27 mouse cellular contexts compared by ENCODE assay signal in the genomic region with DNA sequence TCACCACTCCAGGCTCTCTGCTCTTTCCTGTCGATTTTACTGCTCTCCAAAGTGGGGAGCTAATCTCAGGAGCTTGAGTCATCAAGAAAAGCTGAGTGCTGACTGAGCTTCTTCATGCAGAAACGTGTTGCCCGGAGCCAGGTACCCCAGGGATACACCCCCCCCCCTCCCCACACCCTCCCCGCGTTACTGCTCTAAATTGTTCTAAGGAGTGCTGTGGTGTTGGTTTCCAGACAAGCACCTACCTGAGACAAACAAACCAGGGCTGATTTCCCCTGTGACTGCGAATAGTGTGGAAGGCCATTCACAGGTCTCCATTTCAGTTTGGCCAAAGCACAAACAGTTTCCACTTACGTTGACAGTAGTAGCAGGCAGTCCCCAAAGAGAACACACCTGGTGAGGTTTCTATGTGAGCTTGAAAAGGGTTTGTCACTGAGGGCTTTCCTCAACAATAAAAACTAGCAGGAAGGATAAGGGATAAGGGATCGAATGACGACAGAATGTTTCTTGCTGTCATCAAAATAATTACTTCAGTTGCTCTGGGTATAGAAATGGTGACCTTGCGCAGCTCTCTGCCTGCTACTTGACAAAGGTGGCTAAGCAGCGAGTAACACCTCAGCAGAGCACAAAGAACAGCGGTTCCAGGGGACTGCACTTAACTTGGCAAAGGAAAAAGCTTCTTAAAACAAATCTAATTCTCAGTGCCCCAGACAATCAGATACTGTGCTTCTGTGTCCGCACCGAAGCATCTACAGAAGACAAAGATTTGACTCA.
DNase-seq lines count a peak whose midpoint lies in the region; ATAC-seq and TF ChIP-seq lines count a peak whose summit lies in the region.
"Had no signal": no experiment of that assay in that cellular context is flagged by ENCODE, and none has a peak within 500 bp of the region (broad histone marks: within the 10 kb centered on the region; RNA-seq: fewer than 3 reads in every experiment).

No protein-coding gene starts in this region.

- H3K9ac ChIP-seq in embryonic facial prominence, embryonic 11.5 days (replicated peaks; ENCODE audit: low read length): no peak overlapping the region
- H3K9ac ChIP-seq in midbrain, postnatal 0 days (replicated peaks; ENCODE audit: low read length, poor library complexity, severe bottlenecking): no peak overlapping the region
- no peak overlapping the region for H3K9ac ChIP-seq in midbrain, embryonic 14.5 days (replicated peaks; ENCODE audit: low read length)
- no peak overlapping the region for H3K9ac ChIP-seq in hindbrain, embryonic 14.5 days
- no peak overlapping the region for H3K9ac ChIP-seq in neural tube, embryonic 15.5 days (replicated peaks)
- H3K9ac ChIP-seq: heart, embryonic 13.5 days; liver, embryonic 12.5 days; liver, postnatal 0 days had no signal

- H3K36me3 ChIP-seq in embryonic facial prominence, embryonic 11.5 days (replicated peaks; ENCODE audit: control insufficient read depth, insufficient read depth, low read depth, low read length): no peaks in the 10 kb centered on the region
- no peaks in the 10 kb centered on the region for H3K36me3 ChIP-seq in embryonic facial prominence, embryonic 10.5 days (replicated peaks)
- no peaks in the 10 kb centered on the region for H3K36me3 ChIP-seq in midbrain, postnatal 0 days (ENCODE audit: insufficient read depth, low read length)
- H3K36me3 ChIP-seq in midbrain, embryonic 14.5 days (ENCODE audit: control insufficient read depth, insufficient read depth, low read length): no peaks in the 10 kb centered on the region
- no peaks in the 10 kb centered on the region for H3K36me3 ChIP-seq in hindbrain, embryonic 14.5 days (replicated peaks; ENCODE audit: control insufficient read depth, insufficient read depth)
- no peaks in the 10 kb centered on the region for H3K36me3 ChIP-seq in neural tube, embryonic 15.5 days
- H3K36me3 ChIP-seq: heart, embryonic 13.5 days; liver, embryonic 12.5 days had no signal

- H3K27ac ChIP-seq in embryonic facial prominence, embryonic 11.5 days (replicated peaks; ENCODE audit: low read depth, low read length): no peak overlapping the region
- no peak overlapping the region for H3K27ac ChIP-seq in embryonic facial prominence, embryonic 10.5 days (replicated peaks)
- H3K27ac ChIP-seq in midbrain, postnatal 0 days (ENCODE audit: low read depth, low read length): no peak overlapping the region
- H3K27ac ChIP-seq in midbrain, embryonic 14.5 days (replicated peaks; ENCODE audit: low read depth, low read length): no peak overlapping the region
- H3K27ac ChIP-seq in hindbrain, embryonic 14.5 days: no peak overlapping the region
- H3K27ac ChIP-seq in neural tube, embryonic 15.5 days (replicated peaks): no peak overlapping the region
- H3K27ac ChIP-seq: gastrocnemius, adult 2 months; heart, adult 2 months; heart, embryonic 13.5 days; kidney, postnatal 0 days; liver, embryonic 12.5 days had no signal

- ATAC-seq in embryonic facial prominence, embryonic 11.5 days (replicated peaks; ENCODE audit: insufficient number of reproducible peaks, low FRiP score, low TSS enrichment, low read depth): 0 out of 2 replicates have a peak, but pooled peaks have one; percentile 44
- ATAC-seq in midbrain, postnatal 0 days (ENCODE audit: low FRiP score): no peak
- no peak for ATAC-seq in midbrain, embryonic 14.5 days (ENCODE audit: low FRiP score, low TSS enrichment)
- 0 out of 2 replicates have a peak, but pooled peaks have one; percentile 17 for ATAC-seq in hindbrain, embryonic 14.5 days (ENCODE audit: low FRiP score)
- ATAC-seq in neural tube, embryonic 15.5 days (ENCODE audit: low FRiP score): peak; percentile 47
- no peak for ATAC-seq in cerebellum, adult (ENCODE audit: insufficient number of reproducible peaks, low FRiP score, low TSS enrichment)
- ATAC-seq: forebrain, embryonic 16.5 days; liver, embryonic 12.5 days; liver, postnatal 0 days had no signal

- 66% methylated on average over 14 of the region's 14 CpGs for WGBS in embryonic facial prominence, embryonic 11.5 days
- WGBS in embryonic facial prominence, embryonic 10.5 days: 72% methylated on average over 14 of the region's 14 CpGs
- WGBS in midbrain, postnatal 0 days: 68% methylated on average over 14 of the region's 14 CpGs
- 67% methylated on average over 14 of the region's 14 CpGs for WGBS in midbrain, embryonic 14.5 days
- 59% methylated on average over 14 of the region's 14 CpGs for WGBS in hindbrain, embryonic 14.5 days
- WGBS in neural tube, embryonic 15.5 days: 67% methylated on average over 14 of the region's 14 CpGs

- H3K9me3 ChIP-seq in embryonic facial prominence, embryonic 11.5 days (replicated peaks; ENCODE audit: control insufficient read depth, low read length): no peaks in the 10 kb centered on the region
- H3K9me3 ChIP-seq in embryonic facial prominence, embryonic 10.5 days: no peaks in the 10 kb centered on the region
- H3K9me3 ChIP-seq in midbrain, postnatal 0 days (ENCODE audit: low read length): no peaks in the 10 kb centered on the region
- no peaks in the 10 kb centered on the region for H3K9me3 ChIP-seq in midbrain, embryonic 14.5 days (ENCODE audit: control insufficient read depth, low read length)
- no peaks in the 10 kb centered on the region for H3K9me3 ChIP-seq in hindbrain, embryonic 14.5 days (ENCODE audit: control insufficient read depth, low read length)
- no peaks in the 10 kb centered on the region for H3K9me3 ChIP-seq in neural tube, embryonic 15.5 days (replicated peaks)
- H3K9me3 ChIP-seq: heart, embryonic 13.5 days; liver, embryonic 12.5 days had no signal

- H3K27me3 ChIP-seq in embryonic facial prominence, embryonic 11.5 days (ENCODE audit: control insufficient read depth, insufficient read depth, low read length): no peaks in the 10 kb centered on the region
- H3K27me3 ChIP-seq in embryonic facial prominence, embryonic 10.5 days (replicated peaks; ENCODE audit: low read depth, poor library complexity, severe bottlenecking): no peaks in the 10 kb centered on the region
- H3K27me3 ChIP-seq in midbrain, postnatal 0 days (ENCODE audit: insufficient read depth, low read length): no peaks in the 10 kb centered on the region
- no peaks in the 10 kb centered on the region for H3K27me3 ChIP-seq in midbrain, embryonic 14.5 days (ENCODE audit: control insufficient read depth, insufficient read depth, low read length)
- H3K27me3 ChIP-seq in hindbrain, embryonic 14.5 days (ENCODE audit: control insufficient read depth, insufficient read depth, low read length): no peaks in the 10 kb centered on the region
- H3K27me3 ChIP-seq in neural tube, embryonic 15.5 days (replicated peaks): no peaks in the 10 kb centered on the region
- H3K27me3 ChIP-seq: CH12.LX; heart, embryonic 13.5 days; liver, embryonic 12.5 days had no signal

- no peak overlapping the region for H3K4me3 ChIP-seq in embryonic facial prominence, embryonic 11.5 days (ENCODE audit: low read depth, low read length)
- H3K4me3 ChIP-seq in embryonic facial prominence, embryonic 10.5 days: no peak overlapping the region
- H3K4me3 ChIP-seq in midbrain, postnatal 0 days (ENCODE audit: low read depth, low read length): no peak overlapping the region
- H3K4me3 ChIP-seq in midbrain, embryonic 14.5 days (replicated peaks; ENCODE audit: low read depth, low read length): no peak overlapping the region
- no peak overlapping the region for H3K4me3 ChIP-seq in hindbrain, embryonic 14.5 days (replicated peaks; ENCODE audit: low read length)
- H3K4me3 ChIP-seq in neural tube, embryonic 15.5 days (replicated peaks): no peak overlapping the region
- H3K4me3 ChIP-seq: erythroblast, embryonic 14.5 days; gastrocnemius, adult 2 months; heart, adult 2 months; heart, embryonic 13.5 days; liver, embryonic 12.5 days had no signal

- no peak for TF ChIP-seq CTCF in midbrain, postnatal 0 days (IDR thresholded peaks at IDR 0.05)

- H3K4me2 ChIP-seq in embryonic facial prominence, embryonic 11.5 days (ENCODE audit: low read depth, low read length): no peak overlapping the region
- no peak overlapping the region for H3K4me2 ChIP-seq in midbrain, postnatal 0 days (ENCODE audit: low read depth, low read length, poor library complexity, severe bottlenecking)
- no peak overlapping the region for H3K4me2 ChIP-seq in midbrain, embryonic 14.5 days (ENCODE audit: low read length)
- no peak overlapping the region for H3K4me2 ChIP-seq in hindbrain, embryonic 14.5 days (replicated peaks)
- no peak overlapping the region for H3K4me2 ChIP-seq in neural tube, embryonic 15.5 days
- H3K4me2 ChIP-seq: heart, embryonic 13.5 days; liver, embryonic 12.5 days; midbrain, embryonic 11.5 days had no signal

- no peaks in the 10 kb centered on the region for H3K4me1 ChIP-seq in embryonic facial prominence, embryonic 11.5 days (ENCODE audit: control insufficient read depth, insufficient read depth, low read length)
- H3K4me1 ChIP-seq in embryonic facial prominence, embryonic 10.5 days: no peaks in the 10 kb centered on the region
- H3K4me1 ChIP-seq in midbrain, postnatal 0 days (ENCODE audit: insufficient read depth, low read length): no peaks in the 10 kb centered on the region
- no peaks in the 10 kb centered on the region for H3K4me1 ChIP-seq in midbrain, embryonic 14.5 days (ENCODE audit: control insufficient read depth, insufficient read depth, low read length)
- no peaks in the 10 kb centered on the region for H3K4me1 ChIP-seq in hindbrain, embryonic 14.5 days (replicated peaks; ENCODE audit: control insufficient read depth, insufficient read depth, low read length)
- no peaks in the 10 kb centered on the region for H3K4me1 ChIP-seq in neural tube, embryonic 15.5 days
- H3K4me1 ChIP-seq: heart, embryonic 13.5 days; liver, embryonic 12.5 days had no signal

- no peak for DNase-seq in embryonic facial prominence, embryonic 11.5 days (ENCODE audit: low spot score)
- no peak for DNase-seq in embryonic facial prominence, embryonic 10.5 days (ENCODE audit: low spot score)
- DNase-seq in midbrain, postnatal 0 days (ENCODE audit: low spot score): peak; percentile 2
- DNase-seq in midbrain, embryonic 14.5 days: no peak
- DNase-seq in hindbrain, embryonic 14.5 days (ENCODE audit: low spot score): no peak
- DNase-seq in embryo, embryonic 10.5 days (ENCODE audit: low spot score): no peak
- DNase-seq: adrenal gland, postnatal 10 days; cerebellum, adult 11-12 months; cerebellum, adult 9-11 months; gastrocnemius, adult 2 months; gastrocnemius, postnatal 36 days; heart, adult 2 months; heart, postnatal 10 days; kidney, adult 2 months; kidney, postnatal 4 days; layer of hippocampus, postnatal 36 days; liver, postnatal 0 days; lung, postnatal 36 days had no signal

Comparison
In these comparisons a context has a peak if more than half of its experiments do, and no peak if none do; other contexts are left out.
1. ATAC-seq: peak in embryonic facial prominence, embryonic 11.5 days (single experiment), hindbrain, embryonic 14.5 days (single experiment) and neural tube, embryonic 15.5 days (single experiment); none in midbrain, postnatal 0 days (single experiment), midbrain, embryonic 14.5 days (single experiment) and cerebellum, adult (single experiment).